Mouse (Mus musculus): ENCODE results near the gene Mustn1. TPM values are rescaled to one million over a fixed set of nuclear protein-coding genes. Genes with fewer than 3 reads are reported as not detected.

The Mustn1 gene
- polyA plus RNA-seq, 1 experiment = 0.08 TPM

DNA sequence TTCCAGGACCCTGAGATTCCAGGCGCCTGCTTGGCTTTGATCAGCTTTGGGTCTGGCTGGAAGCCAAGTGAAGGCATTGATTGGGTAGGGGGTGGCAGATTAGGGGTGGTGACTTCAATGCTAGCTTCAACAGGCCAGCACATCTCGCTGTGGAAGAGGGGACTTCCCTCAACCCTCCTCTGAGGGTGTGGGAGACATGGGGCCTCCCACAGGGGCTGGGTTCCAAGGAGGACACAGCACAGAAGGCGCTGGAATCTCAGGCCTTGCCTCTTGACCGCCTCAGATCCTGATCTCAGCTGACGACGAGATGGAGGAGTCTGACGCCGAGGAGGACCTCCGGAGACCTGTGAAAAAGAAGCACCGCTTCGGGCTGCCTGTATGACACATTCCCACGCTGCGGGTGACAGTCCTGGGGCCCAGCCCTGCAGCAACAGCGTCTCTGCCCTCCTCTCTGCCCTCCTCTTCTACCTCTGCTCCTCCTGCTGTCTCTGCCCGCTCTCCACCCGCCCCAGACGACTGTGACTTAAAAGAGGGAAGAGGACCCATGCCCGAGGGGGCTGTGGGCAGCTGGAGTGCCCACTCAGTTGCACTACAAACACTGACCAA is 4.8 kb upstream of the Mustn1 start:
- TF ChIP-seq GATA1 (IDR thresholded peaks at IDR 0.05; ENCODE audit: low read length) = no peak

- peak; percentile 6 for TF ChIP-seq GATA1 (IDR thresholded peaks at IDR 0.05; ENCODE audit: low read length)
Observed at GRCm38 (mm10) chr14:30875130-30875865, 3.7 kb upstream of the Mustn1 start.

DNA sequence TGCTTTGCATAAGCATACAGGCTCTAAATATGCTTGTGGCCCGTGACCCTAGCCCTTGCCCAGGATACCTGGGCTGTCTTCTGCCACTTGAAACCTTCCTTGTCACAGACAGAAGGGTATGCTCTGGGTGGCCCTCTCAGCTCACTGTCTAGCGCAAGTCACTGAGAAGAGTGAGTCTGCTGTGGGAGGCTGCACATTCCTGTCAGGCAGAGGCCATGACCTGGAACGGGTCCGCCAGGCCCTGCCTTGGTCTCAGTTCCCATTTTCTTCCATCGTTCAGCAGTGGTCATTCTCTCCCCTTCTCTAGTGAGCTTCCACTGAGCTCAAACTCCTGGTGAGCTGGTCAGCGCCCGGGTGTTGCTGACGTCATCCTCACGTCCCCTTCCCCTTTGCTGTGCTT is 3.0 kb upstream of the Mustn1 start:
- TF ChIP-seq GATA1 (IDR thresholded peaks at IDR 0.05; ENCODE audit: low read length) = no peak

GRCm38 (mm10) chr14:30876451-30876850 is 2.5 kb upstream of the Mustn1 start:
- no peak for TF ChIP-seq GATA1 (IDR thresholded peaks at IDR 0.05; ENCODE audit: low read length)

DNA sequence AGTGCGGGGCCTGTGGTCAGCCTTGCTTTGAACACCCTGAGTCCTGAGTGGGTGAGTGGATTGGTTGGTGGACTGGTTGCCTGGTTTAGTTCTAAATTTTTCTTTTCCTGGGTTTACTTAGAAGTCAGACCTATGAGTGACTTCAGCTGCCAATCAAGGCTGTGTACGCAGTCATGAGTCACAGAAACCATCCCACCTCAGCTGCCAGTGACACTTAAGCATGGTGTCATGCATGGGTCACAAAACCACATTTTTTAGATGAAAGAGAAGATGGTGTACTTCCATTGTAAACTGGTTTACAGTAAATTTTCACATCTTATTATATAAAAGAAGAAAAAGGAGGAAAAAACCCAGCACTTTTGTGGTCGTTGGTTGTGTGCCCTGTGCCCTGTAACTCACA is 1.2 kb upstream of the Mustn1 start:
- no peak for TF ChIP-seq GATA1 (IDR thresholded peaks at IDR 0.05; ENCODE audit: low read length)

- TF ChIP-seq GATA1 (IDR thresholded peaks at IDR 0.05; ENCODE audit: low read length) = no peak
Observed at GRCm38 (mm10) chr14:30879794-30880193, 794 bp downstream of the Mustn1 start.

- TF ChIP-seq GATA1 (IDR thresholded peaks at IDR 0.05; ENCODE audit: low read length) = no peak
Observed at GRCm38 (mm10) chr14:30880251-30880650, 1.3 kb downstream of the Mustn1 start.

GRCm38 (mm10) chr14:30880811-30881717 is 2.1 kb downstream of the Mustn1 start:
- no peak for TF ChIP-seq GATA1 (IDR thresholded peaks at IDR 0.05; ENCODE audit: low read length)

GRCm38 (mm10) chr14:30881718-30882108 is 2.7 kb downstream of the Mustn1 start:
- no peak for TF ChIP-seq GATA1 (IDR thresholded peaks at IDR 0.05; ENCODE audit: low read length)

GRCm38 (mm10) chr14:30885298-30885697 is 6.3 kb downstream of the Mustn1 start:
- no peak for TF ChIP-seq GATA1 (IDR thresholded peaks at IDR 0.05; ENCODE audit: low read length)

GRCm38 (mm10) chr14:30886204-30886603 is 7.2 kb downstream of the Mustn1 start, which contains the start of gene Itih4:
Gene Itih4 (plus strand): TSS chr14:30886476.
- no peak for TF ChIP-seq GATA1 (IDR thresholded peaks at IDR 0.05; ENCODE audit: low read length)

DNA sequence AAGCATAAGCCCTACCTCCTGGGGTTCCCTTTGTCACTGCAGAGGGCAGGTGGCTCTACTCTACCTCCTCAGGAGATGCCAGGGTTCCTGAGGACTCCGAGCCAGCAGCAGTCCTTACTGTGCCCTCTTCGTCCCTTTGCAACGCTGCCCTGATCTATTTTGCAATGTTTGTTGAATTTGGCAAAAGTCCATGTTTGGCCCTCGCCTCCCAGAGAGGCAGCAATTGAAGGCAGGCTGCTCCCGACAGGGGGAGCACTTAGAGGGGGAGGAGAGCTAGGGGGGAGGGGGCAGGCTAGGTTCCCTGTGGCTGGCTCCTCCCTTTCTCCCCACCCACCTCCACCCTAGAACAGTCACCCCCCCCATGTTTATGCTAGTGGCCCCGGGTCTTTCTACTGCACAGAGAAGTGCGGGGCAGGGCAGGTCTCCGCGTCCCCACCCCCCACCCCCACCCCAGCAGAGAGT is 9.3 kb downstream of the Mustn1 start:
- no peak for TF ChIP-seq GATA1 (IDR thresholded peaks at IDR 0.05; ENCODE audit: low read length)

- TF ChIP-seq GATA1 (IDR thresholded peaks at IDR 0.05; ENCODE audit: low read length) = no peak
Observed at GRCm38 (mm10) chr14:30899972-30900371, 21.0 kb downstream of the Mustn1 start.

- TF ChIP-seq GATA1 (IDR thresholded peaks at IDR 0.05; ENCODE audit: low read length) = no peak
Observed at GRCm38 (mm10) chr14:30902628-30903027, 23.6 kb downstream of the Mustn1 start.

- no peak for TF ChIP-seq GATA1 (IDR thresholded peaks at IDR 0.05; ENCODE audit: low read length)
Observed at GRCm38 (mm10) chr14:30903036-30903435, 24.0 kb downstream of the Mustn1 start.

- no peak for TF ChIP-seq GATA1 (IDR thresholded peaks at IDR 0.05; ENCODE audit: low read length)
Observed at GRCm38 (mm10) chr14:30904307-30904706, 25.3 kb downstream of the Mustn1 start.
